Mouse (Mus musculus) cortical plate, adult 2 months (tissue): ENCODE data around the gene Lrrc73.

ENCODE experiments used
- CTCF ChIP-seq: fragments of 200-500 bp; IDR thresholded peaks from 2 replicates; pipeline ENCODE4 v1.5.1; 2011; ENCODE audit warnings: mild to moderate bottlenecking, control low read depth, low read length; ENCODE audit not compliant: insufficient read depth; ENCODE audit errors: extremely low read depth
- POLR2A ChIP-seq: fragments of 200-500 bp; IDR thresholded peaks from 2 replicates; pipeline ENCODE4 v1.6.1; 2011; ENCODE audit warnings: mild to moderate bottlenecking, low read length, control low read depth; ENCODE audit not compliant: insufficient read depth; ENCODE audit errors: extremely low read depth

GRCm38 (mm10) chr17:46304184-46304583 lies 50.9 kb downstream of the Lrrc73 start:
- TF ChIP-seq POLR2A (no peak), CTCF (no peak)
